Mouse (Mus musculus) brain, embryonic 14.5 days (tissue): Measurements from ENCODE around the gene Tubb2b.

ENCODE experiments used
- CTCF ChIP-seq: fragments of 200-500 bp; IDR thresholded peaks from 2 replicates; pipeline ENCODE4 v1.5.1; 2012; ENCODE audit warnings: inconsistent platforms, mild to moderate bottlenecking, moderate library complexity, borderline replicate concordance; ENCODE audit not compliant: insufficient read depth, insufficient read length; ENCODE audit errors: extremely low read depth
- POLR2A ChIP-seq: fragments of 200-500 bp; IDR thresholded peaks from 2 replicates; pipeline ENCODE4 v1.6.1; 2012; ENCODE audit warnings: mild to moderate bottlenecking, inconsistent platforms, borderline replicate concordance; ENCODE audit not compliant: poor library complexity, insufficient read depth, insufficient read length, severe bottlenecking; ENCODE audit errors: extremely low read depth

GRCm38 (mm10) chr13:34154931-34155272, 24.6 kb upstream of the Tubb2b start:
- TF ChIP-seq POLR2A (no peak), CTCF (peak; percentile 70; the same call in 1 of the 2 replicates)
